Mouse (Mus musculus): Measurements from ENCODE around the gene Phf8.

DNA sequence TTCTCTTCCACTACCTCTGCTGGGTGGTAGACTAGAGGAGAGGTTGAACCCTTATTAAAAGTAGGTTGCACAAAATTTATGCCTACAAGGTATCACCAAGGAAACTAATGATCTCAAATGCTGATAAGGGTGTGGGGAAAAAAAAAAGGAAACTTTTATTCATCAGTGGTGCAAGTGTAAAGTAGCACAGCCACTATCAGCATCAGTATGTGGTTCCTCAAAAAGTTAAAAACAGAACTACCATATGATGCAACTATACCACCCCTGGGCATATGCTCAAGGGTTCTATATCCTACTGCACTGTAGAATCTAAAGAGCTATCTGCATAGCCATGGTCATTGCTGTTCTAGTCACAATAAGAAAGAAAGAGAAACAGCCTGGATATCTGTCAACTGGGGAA lies 11.9 kb upstream of the Phf8 start:
- TF ChIP-seq TCF12 (IDR thresholded peaks at IDR 0.05; ENCODE audit: insufficient read depth, poor library complexity, severe bottlenecking) (no peak), USF1 (IDR thresholded peaks at IDR 0.05; ENCODE audit: low read depth) (no peak), TCF3 (IDR thresholded peaks at IDR 0.05; ENCODE audit: insufficient read length, low read depth) (no peak), POLR2A (IDR thresholded peaks at IDR 0.05; ENCODE audit: insufficient read length, low read depth) (no peak), POLR2AphosphoS2 (IDR thresholded peaks at IDR 0.05; ENCODE audit: insufficient read length, low read depth) (no peak), MAX (IDR thresholded peaks at IDR 0.05; ENCODE audit: low read depth) (no peak), SRF (IDR thresholded peaks at IDR 0.05; ENCODE audit: control insufficient read depth, insufficient read length, low read depth) (no peak), MYOD1 (IDR thresholded peaks at IDR 0.05; ENCODE audit: control insufficient read depth in 1 of 3, insufficient read length in 2 of 3, low read depth in 2 of 3) (no peak)

Measured in myocyte (in vitro differentiated cells).